Mouse (Mus musculus) embryonic facial prominence, embryonic 11.5 days (tissue): Measurements from ENCODE around the gene Ceacam19. TPM values are rescaled to one million over a fixed set of nuclear protein-coding genes. Genes with fewer than 3 reads are reported as not detected.

Experiments
- ATAC-seq: fragments of 200-750 bp; cut with Nextera tagmentation; replicated peaks from 2 replicates; pipeline ENCODE4 v1.8.0; 2017; ENCODE audit warnings: low read depth; ENCODE audit not compliant: insufficient number of reproducible peaks, low FRiP score, low TSS enrichment
- DNase-seq: peaks from one replicate; pipeline ENCODE4 v3.0.0-alpha.2; 2015; ENCODE audit warnings: low spot score
- H3K27ac ChIP-seq: fragments of 300-500 bp; sonication (generic); replicated peaks from 2 replicates; pipeline ENCODE4 v1.5.1; 2014; ENCODE audit warnings: mild to moderate bottlenecking, low read depth, low read length, control low read depth
- H3K27me3 ChIP-seq: fragments of 300-500 bp; sonication (generic); 2 replicates; pipeline ENCODE4 v1.6.1; 2014; ENCODE audit warnings: mild to moderate bottlenecking, low read length, moderate library complexity, mixed read lengths; ENCODE audit not compliant: control insufficient read depth, insufficient read depth
- H3K36me3 ChIP-seq: fragments of 300-500 bp; sonication (generic); replicated peaks from 2 replicates; pipeline ENCODE4 v1.6.1; 2014; ENCODE audit warnings: low read depth, mild to moderate bottlenecking, low read length, moderate library complexity, mixed read lengths; ENCODE audit not compliant: control insufficient read depth, insufficient read depth
- H3K4me1 ChIP-seq: fragments of 300-500 bp; sonication (generic); 2 replicates; pipeline ENCODE4 v1.6.1; 2014; ENCODE audit warnings: low read length, mixed read lengths; ENCODE audit not compliant: control insufficient read depth, insufficient read depth
- H3K4me2 ChIP-seq: fragments of 300-500 bp; sonication (generic); 2 replicates; pipeline ENCODE4 v1.6.1; 2014; ENCODE audit warnings: low read depth, mild to moderate bottlenecking, control low read depth, low read length, moderate library complexity
- H3K4me3 ChIP-seq: fragments of 300-500 bp; sonication (generic); 2 replicates; pipeline ENCODE4 v1.5.1; 2014; ENCODE audit warnings: low read depth, low read length, control low read depth
- H3K9ac ChIP-seq: fragments of 300-500 bp; sonication (generic); replicated peaks from 2 replicates; pipeline ENCODE4 v1.6.1; 2014; ENCODE audit warnings: mild to moderate bottlenecking, control low read depth, low read length
- H3K9me3 ChIP-seq: fragments of 300-500 bp; sonication (generic); replicated peaks from 2 replicates; pipeline ENCODE4 v1.6.1; 2016; ENCODE audit warnings: mild to moderate bottlenecking, low read length, inconsistent platforms, mixed read lengths; ENCODE audit not compliant: control insufficient read depth
- WGBS: fragments of 180-500 bp; shearing (Covaris S2); extraction: QIAGEN DNeasy Blood & Tissue Kit; methylation state at CpG from one replicate; pipeline ENCODE4 v1.1.7; 2014; 5-methylcytosine and 5-hydroxymethylcytosine counted together
- polyA plus RNA-seq: library from polyadenylated mRNA; unstranded; fragments of >200 nt; fragmentation: Nextera tagmentation; extraction: Ambion mirVana; gene quantifications from 2 replicates; pipeline ENCODE4 v1.2.1, GENCODE M21; 2014

Gene Ceacam19
- polyA plus RNA-seq, 1 experiment from 2014 or later: not detected

DNA sequence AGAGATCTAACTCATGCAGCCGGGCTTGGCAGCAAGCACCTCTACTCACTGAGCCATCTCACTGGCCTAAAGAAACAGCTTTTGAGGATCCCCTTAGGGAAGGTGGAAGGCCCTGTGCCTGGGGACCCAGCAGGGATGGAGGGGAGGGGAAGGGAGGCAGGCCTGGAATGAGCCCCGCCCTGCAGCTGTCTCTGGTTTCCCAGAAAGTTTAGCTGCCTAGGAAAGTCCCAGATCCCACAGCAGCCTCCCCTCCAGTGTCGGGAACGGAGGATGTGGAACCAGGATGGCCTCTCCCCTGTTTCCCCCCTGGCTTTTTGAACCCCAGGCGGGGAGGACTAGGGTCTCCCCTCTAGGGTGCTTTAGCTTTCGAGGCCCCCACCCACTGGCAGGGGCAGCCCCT, 61.0 kb downstream of the Ceacam19 start:
- 39% methylated on average over 6 of the region's 6 CpGs for WGBS
- ATAC-seq (no peak), DNase-seq (no peak)
- no peaks in the 10 kb centered on the region for H3K9me3 ChIP-seq
- H3K27ac ChIP-seq: no peak overlapping the region
- no peaks in the 10 kb centered on the region for H3K36me3 ChIP-seq
- H3K27me3 ChIP-seq: peaks cover 8% of the 10 kb centered on the region
- H3K4me2 ChIP-seq: no peak overlapping the region
- H3K4me3 ChIP-seq: no peak overlapping the region
- H3K9ac ChIP-seq: no peak overlapping the region
- peaks cover 8% of the 10 kb centered on the region; the same call in 1 of the 2 replicates for H3K4me1 ChIP-seq

Other genes starting within 250 kb of the Ceacam19 start
- gene Clptm1, start 222.9 kb downstream of the Ceacam19 start, polyA plus RNA-seq: 92.5 and 94.7 TPM in 2 replicates
- gene Apoc2, start 210.0 kb downstream of the Ceacam19 start, polyA plus RNA-seq: 0.41 and 0.82 TPM in 2 replicates
- gene Gm44805, start 206.5 kb downstream of the Ceacam19 start, polyA plus RNA-seq: not detected in 2 replicates
- not detected in 2 replicates for gene Apoc4, start 206.5 kb downstream of the Ceacam19 start, polyA plus RNA-seq
- 5.4 and 6.1 TPM in 2 replicates for gene Apoc1, start 195.3 kb downstream of the Ceacam19 start, polyA plus RNA-seq
- 180 and 210 TPM in 2 replicates for gene Apoe, start 188.8 kb downstream of the Ceacam19 start, polyA plus RNA-seq
- gene Tomm40, start 172.5 kb downstream of the Ceacam19 start, polyA plus RNA-seq: 123 and 131 TPM in 2 replicates
- gene Nectin2, start 137.5 kb downstream of the Ceacam19 start, polyA plus RNA-seq: 69.8 and 73.0 TPM in 2 replicates
- 43.8 and 52.0 TPM in 2 replicates for gene Bcam, start 116.9 kb downstream of the Ceacam19 start, polyA plus RNA-seq
- gene Cblc, start 91.2 kb downstream of the Ceacam19 start, polyA plus RNA-seq: 1.1 and 1.7 TPM in 2 replicates
- 1.4 and 2.2 TPM in 2 replicates for gene Bcl3, start 65.2 kb downstream of the Ceacam19 start, polyA plus RNA-seq
- gene Gm19345, start 36.0 kb downstream of the Ceacam19 start, polyA plus RNA-seq: not detected in 2 replicates
- gene Ceacam16, start 26.7 kb downstream of the Ceacam19 start, polyA plus RNA-seq: not detected in 2 replicates
- 4.2 and 4.8 TPM in 2 replicates for gene Pvr, start 33.2 kb upstream of the Ceacam19 start, polyA plus RNA-seq
- not detected in 2 replicates for gene Igsf23, start 62.8 kb upstream of the Ceacam19 start, polyA plus RNA-seq
- not detected in 2 replicates for gene Ceacam20, start 77.4 kb upstream of the Ceacam19 start, polyA plus RNA-seq
- not detected in 2 replicates for gene Nlrp9b, start 103.5 kb upstream of the Ceacam19 start, polyA plus RNA-seq
- not detected in 2 replicates for gene Vmn1r91, start 211.7 kb upstream of the Ceacam19 start, polyA plus RNA-seq
- gene Gm16442, start 234.6 kb upstream of the Ceacam19 start, polyA plus RNA-seq: not detected in 2 replicates